21 mouse cellular contexts compared by ENCODE assay signal in the genomic region with DNA sequence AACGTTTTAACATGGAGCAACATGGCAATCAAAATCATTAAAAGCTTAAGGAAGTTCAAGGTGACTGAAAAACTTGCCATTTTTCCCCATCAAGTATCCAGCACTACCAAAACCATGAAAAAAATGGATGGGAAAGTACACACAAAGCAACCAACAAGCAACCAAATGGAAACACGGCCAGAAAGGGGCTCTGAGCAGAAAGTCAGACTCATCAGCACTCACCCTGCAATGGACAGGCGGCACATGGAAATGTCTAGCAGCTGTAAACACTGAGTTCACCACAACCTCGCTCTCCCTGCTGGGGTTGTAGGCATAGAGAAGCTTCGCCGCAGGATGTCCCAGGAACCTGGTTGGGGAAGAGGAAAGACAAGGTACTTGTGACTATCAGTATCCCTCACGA.
DNase-seq lines count a peak whose midpoint lies in the region; ATAC-seq and TF ChIP-seq lines count a peak whose summit lies in the region.
"Had no signal": no experiment of that assay in that cellular context is flagged by ENCODE, and none has a peak within 500 bp of the region (broad histone marks: within the 10 kb centered on the region; RNA-seq: fewer than 3 reads in every experiment).

No protein-coding gene starts in this region.

- intact Hi-C loops in heart, postnatal 36 days (cut with DNase I) = no loop called here

- H3K27ac ChIP-seq in heart, embryonic 13.5 days (replicated peaks) = 0 out of 2 replicates have a peak overlapping the region, but pooled peaks have one; percentile 3
- no peak overlapping the region for H3K27ac ChIP-seq in hindbrain, postnatal 0 days
- H3K27ac ChIP-seq in midbrain, embryonic 14.5 days (replicated peaks; ENCODE audit: low read depth, low read length) = no peak overlapping the region
- H3K27ac ChIP-seq: embryonic facial prominence, embryonic 13.5 days; heart, adult 2 months; hindbrain, embryonic 15.5 days had no signal

- H3K27me3 ChIP-seq in heart, embryonic 13.5 days (replicated peaks) = no peaks in the 10 kb centered on the region
- no peaks in the 10 kb centered on the region for H3K27me3 ChIP-seq in E14TG2a.4 (ENCODE audit: insufficient read depth, low read length)
- H3K27me3 ChIP-seq in hindbrain, postnatal 0 days (ENCODE audit: insufficient read depth, low read length) = no peaks in the 10 kb centered on the region
- H3K27me3 ChIP-seq in midbrain, embryonic 14.5 days (ENCODE audit: control insufficient read depth, insufficient read depth, low read length) = no peaks in the 10 kb centered on the region
- H3K27me3 ChIP-seq: embryonic facial prominence, embryonic 13.5 days; forebrain, embryonic 13.5 days; heart, embryonic 15.5 days; hindbrain, embryonic 15.5 days had no signal

- H3K9ac ChIP-seq in heart, embryonic 13.5 days = no peak overlapping the region
- no peak overlapping the region for H3K9ac ChIP-seq in hindbrain, postnatal 0 days (replicated peaks; ENCODE audit: low read length)
- H3K9ac ChIP-seq in midbrain, embryonic 14.5 days (replicated peaks; ENCODE audit: low read length) = no peak overlapping the region
- H3K9ac ChIP-seq: embryonic facial prominence, embryonic 13.5 days; forebrain, embryonic 13.5 days; forebrain, postnatal 0 days; heart, embryonic 15.5 days; hindbrain, embryonic 15.5 days had no signal

- ATAC-seq in heart, embryonic 13.5 days (ENCODE audit: extremely low read depth, insufficient number of reproducible peaks, low FRiP score, low TSS enrichment) = no peak
- ATAC-seq in hindbrain, postnatal 0 days = no peak
- ATAC-seq in midbrain, embryonic 14.5 days (ENCODE audit: low FRiP score, low TSS enrichment) = no peak
- ATAC-seq: CD4-positive, CD25-positive, alpha-beta regulatory T cell, adult 4 months; inflammation-experienced regulatory T-cells, adult 6 months; intestine, postnatal 0 days had no signal

- H3K4me3 ChIP-seq in heart, embryonic 13.5 days = no peak overlapping the region
- H3K4me3 ChIP-seq in E14TG2a.4 (replicated peaks; ENCODE audit: low read length) = no peak overlapping the region
- no peak overlapping the region for H3K4me3 ChIP-seq in hindbrain, postnatal 0 days (ENCODE audit: low read length)
- H3K4me3 ChIP-seq in midbrain, embryonic 14.5 days (replicated peaks; ENCODE audit: low read depth, low read length) = no peak overlapping the region
- H3K4me3 ChIP-seq: embryonic facial prominence, embryonic 13.5 days; forebrain, embryonic 13.5 days; heart, adult 2 months; heart, embryonic 15.5 days; hindbrain, embryonic 15.5 days had no signal

- H3K4me1 ChIP-seq in heart, embryonic 13.5 days = peaks cover 52% of the 10 kb centered on the region
- H3K4me1 ChIP-seq in E14TG2a.4 (replicated peaks; ENCODE audit: low read depth, low read length) = peaks cover 34% of the 10 kb centered on the region
- H3K4me1 ChIP-seq in hindbrain, postnatal 0 days (ENCODE audit: insufficient read depth, low read length) = peaks cover 8% of the 10 kb centered on the region; the same call in 1 of the 2 replicates
- no peaks in the 10 kb centered on the region for H3K4me1 ChIP-seq in midbrain, embryonic 14.5 days (ENCODE audit: control insufficient read depth, insufficient read depth, low read length)

- H3K4me2 ChIP-seq in heart, embryonic 13.5 days = peak overlapping the region; percentile 5; the same call in 1 of the 2 replicates
- H3K4me2 ChIP-seq in hindbrain, postnatal 0 days (ENCODE audit: low read depth, low read length) = no peak overlapping the region
- no peak overlapping the region for H3K4me2 ChIP-seq in midbrain, embryonic 14.5 days (ENCODE audit: low read length)
- H3K4me2 ChIP-seq: embryonic facial prominence, embryonic 13.5 days; forebrain, embryonic 13.5 days; hindbrain, embryonic 15.5 days had no signal

- WGBS in heart, embryonic 13.5 days = 55% methylated on average over 7 of the region's 7 CpGs
- 88% methylated on average over 7 of the region's 7 CpGs for WGBS in hindbrain, postnatal 0 days
- 94% methylated on average over 7 of the region's 7 CpGs for WGBS in midbrain, embryonic 14.5 days

- DNase-seq in heart, postnatal 36 days = no peak
- peak; percentile 54 for DNase-seq in NIH3T3 (ENCODE audit: low read depth)
- DNase-seq in hindbrain, postnatal 0 days (ENCODE audit: low spot score) = no peak
- DNase-seq in midbrain, embryonic 14.5 days = no peak
- DNase-seq: adrenal gland, postnatal 10 days; B cell, adult 2 months; cerebellum, adult 11 months; cerebellum, adult 9-10 months; cerebellum, postnatal 25 days; forebrain, postnatal 0 days; gastrocnemius, postnatal 14 days; heart, adult 2 months had no signal

- H3K36me3 ChIP-seq in heart, embryonic 13.5 days = peaks cover 40% of the 10 kb centered on the region
- H3K36me3 ChIP-seq in E14TG2a.4 (ENCODE audit: insufficient read depth, low read length) = peaks cover 52% of the 10 kb centered on the region
- H3K36me3 ChIP-seq in hindbrain, postnatal 0 days (ENCODE audit: insufficient read depth, low read length) = peaks cover 7% of the 10 kb centered on the region; the same call in 1 of the 2 replicates
- H3K36me3 ChIP-seq in midbrain, embryonic 14.5 days (ENCODE audit: control insufficient read depth, insufficient read depth, low read length) = peaks cover 39% of the 10 kb centered on the region

- no peaks in the 10 kb centered on the region for H3K9me3 ChIP-seq in heart, embryonic 13.5 days
- H3K9me3 ChIP-seq in E14TG2a.4 (ENCODE audit: low read length) = no peaks in the 10 kb centered on the region
- H3K9me3 ChIP-seq in hindbrain, postnatal 0 days (ENCODE audit: low read length) = no peaks in the 10 kb centered on the region
- no peaks in the 10 kb centered on the region for H3K9me3 ChIP-seq in midbrain, embryonic 14.5 days (ENCODE audit: control insufficient read depth, low read length)
- H3K9me3 ChIP-seq: embryonic facial prominence, embryonic 13.5 days; forebrain, embryonic 13.5 days; heart, embryonic 15.5 days; hindbrain, embryonic 15.5 days had no signal

- peak; percentile 17 for TF ChIP-seq CTCF in E14TG2a.4 (conservative IDR thresholded peaks at IDR 0.05; ENCODE audit: low read length)
- no peak for TF ChIP-seq CTCF in hindbrain, postnatal 0 days (IDR thresholded peaks at IDR 0.05; ENCODE audit: low read depth)
